Mouse (Mus musculus) brown adipose tissue, adult 24 weeks (tissue): ENCODE measurements around the gene Cdc42bpb. TPM values are rescaled to one million over a fixed set of nuclear protein-coding genes. Genes with fewer than 3 reads are reported as not detected.

Experiments
- H3K27ac ChIP-seq: fragments of 200-500 bp; replicated peaks from 2 replicates; pipeline ENCODE4 v1.5.1; 2012; ENCODE audit warnings: low read depth, mild to moderate bottlenecking, low read length
- H3K4me1 ChIP-seq: fragments of 200-500 bp; 2 replicates; pipeline ENCODE4 v1.6.1; 2012; ENCODE audit warnings: low read length, mixed read lengths; ENCODE audit not compliant: control insufficient read depth, insufficient read depth, insufficient read length
- H3K4me3 ChIP-seq: fragments of 200-500 bp; 2 replicates; pipeline ENCODE4 v1.5.1; 2012; ENCODE audit warnings: low read depth, mild to moderate bottlenecking, low read length, moderate library complexity; ENCODE audit not compliant: insufficient read depth
- polyA plus RNA-seq: library from polyadenylated mRNA; stranded (reverse); fragments of >200 nt; gene quantifications from 2 replicates; pipeline ENCODE4 v1.2.4, GENCODE M21; 2012; ENCODE audit not compliant: missing spikeins, insufficient read depth, insufficient read length

The Cdc42bpb gene
- polyA plus RNA-seq, 1 experiment = 24.1 TPM

GRCm38 (mm10) chr12:111306821-111307220, 70.7 kb downstream of the Cdc42bpb start:
- H3K27ac ChIP-seq = no peak overlapping the region
- no peak overlapping the region for H3K4me3 ChIP-seq
- H3K4me1 ChIP-seq = no peaks in the 10 kb centered on the region

- Histone ChIP-seq H3K27ac (no peak overlapping the region), H3K4me3 (no peak overlapping the region), H3K4me1 (no peaks in the 10 kb centered on the region)
Measured at GRCm38 (mm10) chr12:111303702-111304337, 73.7 kb downstream of the Cdc42bpb start.

- Histone ChIP-seq H3K27ac (no peak overlapping the region), H3K4me3 (no peak overlapping the region), H3K4me1 (no peaks in the 10 kb centered on the region)
Measured at GRCm38 (mm10) chr12:111302018-111302345, 75.5 kb downstream of the Cdc42bpb start.

- no peaks in the 10 kb centered on the region for H3K4me1 ChIP-seq
- H3K27ac ChIP-seq = no peak overlapping the region
- H3K4me3 ChIP-seq = no peak overlapping the region
Measured at GRCm38 (mm10) chr12:111301322-111302017, 76.0 kb downstream of the Cdc42bpb start.

GRCm38 (mm10) chr12:111293025-111293424, 84.5 kb downstream of the Cdc42bpb start:
- Histone ChIP-seq H3K4me3 (no peak overlapping the region), H3K4me1 (no peaks in the 10 kb centered on the region), H3K27ac (no peak overlapping the region)

- Histone ChIP-seq H3K4me1 (no peaks in the 10 kb centered on the region), H3K27ac (no peak overlapping the region), H3K4me3 (no peak overlapping the region)
Measured at GRCm38 (mm10) chr12:111284532-111284931, 93.0 kb downstream of the Cdc42bpb start.

GRCm38 (mm10) chr12:111283573-111283972, 93.9 kb downstream of the Cdc42bpb start:
- Histone ChIP-seq H3K4me1 (no peaks in the 10 kb centered on the region), H3K4me3 (no peak overlapping the region), H3K27ac (no peak overlapping the region)

GRCm38 (mm10) chr12:111276371-111276770, 101.1 kb downstream of the Cdc42bpb start:
- Histone ChIP-seq H3K27ac (no peak overlapping the region), H3K4me1 (peaks cover 3% of the 10 kb centered on the region; the same call in 1 of the 2 replicates), H3K4me3 (no peak overlapping the region)

- no peak overlapping the region for H3K27ac ChIP-seq
Measured at GRCm38 (mm10) chr12:111275150-111275841, 102.2 kb downstream of the Cdc42bpb start.

GRCm38 (mm10) chr12:111274447-111275149, 102.9 kb downstream of the Cdc42bpb start:
- Histone ChIP-seq H3K27ac (no peak overlapping the region), H3K4me3 (peak overlapping the region; percentile 15; the same call in 1 of the 2 replicates), H3K4me1 (peaks cover 3% of the 10 kb centered on the region; the same call in 1 of the 2 replicates)

More at GRCm38 (mm10) chr12:111275150-111275841, 102.2 kb downstream of the Cdc42bpb start:
- peak overlapping the region; percentile 15 for H3K4me3 ChIP-seq
- H3K4me1 ChIP-seq = peaks cover 3% of the 10 kb centered on the region; the same call in 1 of the 2 replicates

- Histone ChIP-seq H3K27ac (no peak overlapping the region), H3K4me1 (peaks cover 3% of the 10 kb centered on the region; the same call in 1 of the 2 replicates), H3K4me3 (0 out of 2 replicates have a peak overlapping the region, but pooled peaks have one; percentile 15)
Measured at GRCm38 (mm10) chr12:111274006-111274405, 103.5 kb downstream of the Cdc42bpb start.

- no peak overlapping the region for H3K4me3 ChIP-seq
- H3K27ac ChIP-seq = no peak overlapping the region
- peaks cover 3% of the 10 kb centered on the region; the same call in 1 of the 2 replicates for H3K4me1 ChIP-seq
Measured at GRCm38 (mm10) chr12:111272420-111272819, 105.1 kb downstream of the Cdc42bpb start.

- no peak overlapping the region for H3K4me3 ChIP-seq
- H3K4me1 ChIP-seq = peaks cover 3% of the 10 kb centered on the region; the same call in 1 of the 2 replicates
- H3K27ac ChIP-seq = no peak overlapping the region
Measured at GRCm38 (mm10) chr12:111271966-111272365, 105.6 kb downstream of the Cdc42bpb start.

- Histone ChIP-seq H3K27ac (no peak overlapping the region), H3K4me3 (no peak overlapping the region)
Measured at GRCm38 (mm10) chr12:111271406-111271805, 106.1 kb downstream of the Cdc42bpb start.

More at GRCm38 (mm10) chr12:111271406-111271805, 106.1 kb downstream of the Cdc42bpb start:
- H3K4me1 ChIP-seq = peaks cover 3% of the 10 kb centered on the region; the same call in 1 of the 2 replicates
